Mouse (Mus musculus): ENCODE data around the gene Poc1b. TPM values are rescaled to one million over a fixed set of nuclear protein-coding genes. Genes with fewer than 3 reads are reported as not detected.

Poc1b gene
- total and polyA plus RNA-seq, 2 experiments from 2014 or later = 12.0 to 12.4 TPM

DNA sequence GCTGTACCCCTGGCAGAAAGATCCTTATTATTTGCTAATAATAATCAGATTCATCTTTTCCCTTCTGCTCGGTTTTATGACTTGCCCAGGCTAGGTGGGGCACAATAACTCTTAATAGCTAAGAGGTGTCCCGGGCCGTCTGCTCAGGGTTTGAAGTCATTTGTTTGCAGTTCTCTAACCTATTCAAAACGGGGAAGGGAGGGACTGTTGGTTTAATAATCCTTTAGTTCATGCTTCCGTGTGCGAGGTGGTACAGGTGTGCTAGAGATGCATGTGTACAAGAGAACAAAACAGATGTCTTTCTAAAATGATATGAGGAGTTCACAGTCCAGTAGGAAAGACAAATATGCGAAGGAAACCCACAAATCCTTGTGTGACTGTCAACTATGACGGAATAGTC, 7.5 kb downstream of the Poc1b start:
- TF ChIP-seq CTCF (IDR thresholded peaks at IDR 0.05; ENCODE audit: low read depth) = no peak
- no peaks in the 10 kb centered on the region for H3K9me3 ChIP-seq (ENCODE audit: low read length)
- no peak overlapping the region for H3K4me2 ChIP-seq (ENCODE audit: low read depth)
- no peak overlapping the region for H3K4me3 ChIP-seq (ENCODE audit: low read depth, low read length)
- H3K27me3 ChIP-seq (ENCODE audit: insufficient read depth, low read length) = no peaks in the 10 kb centered on the region
- no peak overlapping the region for H3K9ac ChIP-seq
- WGBS = 86% methylated on average over 8 of the region's 8 CpGs
- H3K36me3 ChIP-seq (ENCODE audit: insufficient read depth) = peaks cover 9% of the 10 kb centered on the region; the same call in 1 of the 2 replicates
- ATAC-seq = no peak
- H3K27ac ChIP-seq (ENCODE audit: low read depth, low read length) = no peak overlapping the region
- DNase-seq = no peak
- no peaks in the 10 kb centered on the region; the same call in 1 of the 2 replicates for H3K4me1 ChIP-seq (ENCODE audit: insufficient read depth)

DNA sequence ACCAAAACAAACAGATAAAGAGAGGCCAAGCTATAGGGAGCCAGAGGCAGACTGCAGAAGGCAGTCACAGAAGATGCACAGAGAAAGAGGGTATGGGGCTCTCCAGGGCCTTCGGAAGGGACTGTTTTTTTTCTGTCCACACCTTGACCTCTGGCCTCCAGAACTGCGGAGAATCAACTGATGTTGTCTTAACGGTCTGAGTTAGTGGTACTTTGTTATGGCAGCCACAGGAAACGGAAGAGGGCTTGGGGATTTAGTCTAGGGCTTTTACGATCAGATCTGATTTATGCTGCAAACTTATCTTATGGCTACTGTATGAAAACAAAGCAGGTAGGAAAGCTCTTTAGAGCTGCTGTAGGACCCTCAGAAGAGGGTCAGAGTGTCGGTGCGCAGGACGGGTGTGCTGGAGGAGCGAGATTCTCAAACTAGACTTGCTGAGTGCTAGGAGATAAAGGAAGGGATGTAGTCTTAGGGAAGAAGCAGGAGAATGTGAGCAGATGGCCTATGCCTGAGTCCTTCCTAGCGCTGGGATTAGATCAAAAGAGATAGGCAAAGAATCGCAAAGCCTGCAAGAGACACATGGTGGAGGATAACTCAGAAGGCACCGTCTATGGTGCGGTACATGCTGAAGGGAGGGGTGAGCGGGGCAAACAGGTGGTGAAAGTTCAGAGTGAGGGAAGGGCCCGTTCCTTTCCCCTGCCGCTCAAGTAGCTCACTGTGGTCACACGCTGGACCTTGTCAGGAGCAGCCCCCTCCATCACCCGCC, 8.8 kb downstream of the Poc1b start:
- H3K4me1 ChIP-seq (ENCODE audit: insufficient read depth) = no peaks in the 10 kb centered on the region; the same call in 1 of the 2 replicates
- DNase-seq (no peak), ATAC-seq (no peak)
- H3K4me3 ChIP-seq (ENCODE audit: low read depth, low read length) = no peak overlapping the region
- no peaks in the 10 kb centered on the region for H3K9me3 ChIP-seq (ENCODE audit: low read length)
- no peak overlapping the region for H3K9ac ChIP-seq
- no peak overlapping the region for H3K4me2 ChIP-seq (ENCODE audit: low read depth)
- no peaks in the 10 kb centered on the region for H3K27me3 ChIP-seq (ENCODE audit: insufficient read depth, low read length)
- 75% methylated on average over 18 of the region's 18 CpGs for WGBS
- 0 out of 2 replicates have a peak, but pooled peaks cover 4% of the 10 kb centered on the region for H3K36me3 ChIP-seq (ENCODE audit: insufficient read depth)
- no peak overlapping the region for H3K27ac ChIP-seq (ENCODE audit: low read depth, low read length)
- no peak for TF ChIP-seq CTCF (IDR thresholded peaks at IDR 0.05; ENCODE audit: low read depth)

DNA sequence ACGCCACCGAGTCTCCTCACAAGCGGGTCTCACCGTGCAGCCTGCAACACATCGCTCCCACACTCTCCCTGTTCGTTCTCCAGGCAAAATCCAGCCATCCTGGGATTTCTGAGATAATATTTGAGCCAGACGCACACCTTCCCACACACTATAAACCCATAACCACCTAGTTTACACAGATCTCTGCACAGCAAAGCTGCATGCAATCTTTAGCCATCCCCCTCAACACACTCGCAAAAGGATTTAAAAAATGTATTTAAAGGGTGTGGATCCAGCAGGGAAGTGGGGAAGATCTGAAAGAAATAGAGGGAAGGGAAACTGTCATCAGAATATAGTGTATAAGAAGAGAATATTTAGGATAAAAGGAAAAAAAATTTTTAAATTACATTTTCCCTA, 9.4 kb downstream of the Poc1b start:
- H3K27ac ChIP-seq (ENCODE audit: low read depth, low read length) = no peak overlapping the region
- no peak for DNase-seq
- no peak for TF ChIP-seq CTCF (IDR thresholded peaks at IDR 0.05; ENCODE audit: low read depth)
- H3K4me3 ChIP-seq (ENCODE audit: low read depth, low read length) = no peak overlapping the region
- H3K36me3 ChIP-seq (ENCODE audit: insufficient read depth) = no peaks in the 10 kb centered on the region
- no peaks in the 10 kb centered on the region; the same call in 1 of the 2 replicates for H3K4me1 ChIP-seq (ENCODE audit: insufficient read depth)
- no peaks in the 10 kb centered on the region for H3K27me3 ChIP-seq (ENCODE audit: insufficient read depth, low read length)
- no peak overlapping the region for H3K9ac ChIP-seq
- H3K9me3 ChIP-seq (ENCODE audit: low read length) = no peaks in the 10 kb centered on the region
- 73% methylated on average over 8 of the region's 8 CpGs for WGBS
- no peak for ATAC-seq
- no peak overlapping the region for H3K4me2 ChIP-seq (ENCODE audit: low read depth)

DNA sequence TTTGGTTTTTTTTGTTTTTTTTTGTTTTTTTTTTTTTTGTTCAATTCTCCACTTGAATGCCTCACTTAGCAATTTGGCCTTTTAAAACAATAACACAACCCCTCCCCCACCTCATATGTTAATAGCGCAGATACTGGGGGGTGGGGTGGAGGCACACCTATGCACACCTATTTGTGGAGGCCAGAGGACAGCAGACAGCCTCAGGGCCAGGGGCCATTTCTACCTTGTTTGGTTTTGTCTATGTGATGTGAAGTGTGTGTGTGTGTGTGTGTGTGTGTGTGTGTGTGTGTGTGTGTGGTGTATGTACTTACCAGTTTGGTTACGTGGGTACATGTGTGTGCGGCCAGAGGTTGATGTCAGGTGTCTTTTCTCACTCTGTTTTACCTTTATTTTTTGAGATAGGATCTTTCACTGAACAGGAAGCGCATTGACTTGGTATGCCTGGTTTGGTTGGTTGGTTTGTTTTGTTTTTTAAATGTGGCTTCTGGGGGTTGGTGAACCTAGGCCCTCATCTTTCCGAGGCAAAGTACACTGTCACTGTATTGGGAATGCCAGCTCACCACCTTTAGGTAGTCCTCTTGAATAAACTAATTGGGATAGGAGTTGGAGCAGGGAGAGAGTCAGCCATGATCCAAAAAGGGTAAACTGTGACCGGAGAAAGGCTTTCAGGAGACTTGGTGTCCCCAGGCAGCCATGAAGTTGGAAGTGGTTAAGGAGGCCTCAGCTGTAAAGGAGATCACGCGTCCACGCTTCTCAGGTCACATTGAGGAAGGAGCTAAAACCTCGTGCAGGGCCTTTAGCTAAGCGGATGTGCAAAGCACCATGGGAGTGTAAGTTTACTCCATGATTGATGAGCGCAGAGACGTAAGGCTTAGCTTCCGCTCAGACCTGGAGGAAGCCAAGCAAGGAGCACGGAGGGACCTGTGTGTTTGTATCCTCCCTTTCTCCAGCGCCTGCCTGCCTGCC, 10.1 kb downstream of the Poc1b start:
- Histone ChIP-seq H3K9me3 (ENCODE audit: low read length) (no peaks in the 10 kb centered on the region), H3K27me3 (ENCODE audit: insufficient read depth, low read length) (no peaks in the 10 kb centered on the region), H3K4me1 (ENCODE audit: insufficient read depth) (no peaks in the 10 kb centered on the region; the same call in 1 of the 2 replicates), H3K9ac (no peak overlapping the region), H3K4me3 (ENCODE audit: low read depth, low read length) (no peak overlapping the region), H3K27ac (ENCODE audit: low read depth, low read length) (no peak overlapping the region), H3K4me2 (ENCODE audit: low read depth) (no peak overlapping the region), H3K36me3 (ENCODE audit: insufficient read depth) (no peaks in the 10 kb centered on the region)
- DNase-seq (no peak), ATAC-seq (no peak)
- WGBS = 91% methylated on average over 16 of the region's 16 CpGs
- TF ChIP-seq CTCF (IDR thresholded peaks at IDR 0.05; ENCODE audit: low read depth) = no peak

DNA sequence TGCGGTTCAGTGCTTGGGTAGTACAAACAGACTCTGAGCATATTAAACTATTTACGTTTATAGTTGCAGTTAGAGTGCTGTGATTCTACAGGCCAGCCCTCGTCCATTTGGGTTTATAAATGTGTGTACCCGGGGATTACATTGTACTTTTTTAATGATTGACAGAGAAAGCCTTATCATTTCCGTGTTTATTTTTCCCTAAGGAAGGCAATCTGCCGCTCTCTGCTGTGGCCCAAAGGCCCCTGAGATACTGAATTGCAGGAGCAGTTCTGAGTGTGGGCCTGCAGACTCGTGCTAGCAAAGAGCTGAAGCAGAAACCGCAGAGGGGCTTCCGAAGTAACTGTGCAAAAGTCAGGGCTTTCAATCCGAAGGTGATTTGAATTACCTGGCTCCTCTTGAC, 11.0 kb downstream of the Poc1b start:
- no peaks in the 10 kb centered on the region for H3K4me1 ChIP-seq (ENCODE audit: insufficient read depth)
- no peak for TF ChIP-seq CTCF (IDR thresholded peaks at IDR 0.05; ENCODE audit: low read depth)
- no peak overlapping the region for H3K4me2 ChIP-seq (ENCODE audit: low read depth)
- H3K36me3 ChIP-seq (ENCODE audit: insufficient read depth) = no peaks in the 10 kb centered on the region
- H3K9me3 ChIP-seq (ENCODE audit: low read length) = no peaks in the 10 kb centered on the region
- no peak for DNase-seq
- WGBS = 85% methylated on average over 10 of the region's 10 CpGs
- H3K27ac ChIP-seq (ENCODE audit: low read depth, low read length) = no peak overlapping the region
- H3K27me3 ChIP-seq (ENCODE audit: insufficient read depth, low read length) = no peaks in the 10 kb centered on the region
- H3K4me3 ChIP-seq (ENCODE audit: low read depth, low read length) = no peak overlapping the region
- ATAC-seq = no peak
- H3K9ac ChIP-seq = no peak overlapping the region

DNA sequence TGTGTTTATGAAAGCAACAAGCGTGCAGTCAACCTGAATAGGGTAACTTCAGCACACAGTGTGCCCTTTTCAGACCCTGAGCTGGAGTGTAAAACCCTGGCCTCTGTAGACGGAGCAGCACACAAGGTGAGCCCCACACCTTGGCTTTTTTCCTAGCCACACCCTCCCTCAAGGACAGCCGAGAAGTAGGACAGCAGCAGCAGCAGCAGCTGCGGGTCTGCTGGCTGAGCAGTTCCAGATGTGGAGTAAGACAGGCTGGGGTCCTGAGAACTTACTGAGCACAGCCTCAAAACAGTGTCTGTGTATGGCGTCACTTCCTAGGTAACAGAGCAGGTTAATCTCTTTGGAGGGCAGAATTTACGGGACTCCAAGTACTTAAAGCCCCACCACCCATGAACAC, 11.9 kb downstream of the Poc1b start:
- no peak overlapping the region for H3K9ac ChIP-seq
- H3K4me1 ChIP-seq (ENCODE audit: insufficient read depth) = no peaks in the 10 kb centered on the region
- H3K4me3 ChIP-seq (ENCODE audit: low read depth, low read length) = no peak overlapping the region
- no peaks in the 10 kb centered on the region for H3K36me3 ChIP-seq (ENCODE audit: insufficient read depth)
- no peaks in the 10 kb centered on the region for H3K9me3 ChIP-seq (ENCODE audit: low read length)
- 82% methylated on average over 6 of the region's 6 CpGs for WGBS
- H3K27me3 ChIP-seq (ENCODE audit: insufficient read depth, low read length) = no peaks in the 10 kb centered on the region
- H3K4me2 ChIP-seq (ENCODE audit: low read depth) = no peak overlapping the region
- TF ChIP-seq CTCF (IDR thresholded peaks at IDR 0.05; ENCODE audit: low read depth) = no peak
- DNase-seq (no peak), ATAC-seq (no peak)
- no peak overlapping the region for H3K27ac ChIP-seq (ENCODE audit: low read depth, low read length)

DNA sequence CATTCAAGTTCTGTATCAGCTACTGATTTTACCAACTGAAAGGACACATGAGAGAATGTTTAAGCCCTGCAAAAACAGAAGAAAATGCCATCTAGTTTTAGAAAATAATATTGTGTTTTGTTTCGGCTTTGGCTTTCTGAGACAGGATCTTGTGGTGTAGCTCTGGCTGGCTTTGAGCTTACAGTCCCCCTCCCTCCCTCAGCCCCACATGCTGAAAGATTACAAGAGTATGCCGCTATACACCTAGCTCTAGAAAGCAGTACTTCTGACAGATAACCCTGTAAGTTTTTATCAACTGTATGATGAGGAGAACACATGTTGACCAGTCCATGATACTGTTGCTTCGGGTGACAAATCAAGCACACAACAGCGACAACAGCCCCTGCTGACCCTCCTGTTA, 12.6 kb downstream of the Poc1b start:
- Histone ChIP-seq H3K27ac (ENCODE audit: low read depth, low read length) (no peak overlapping the region), H3K4me1 (ENCODE audit: insufficient read depth) (no peaks in the 10 kb centered on the region), H3K4me3 (ENCODE audit: low read depth, low read length) (no peak overlapping the region), H3K9ac (no peak overlapping the region), H3K4me2 (ENCODE audit: low read depth) (no peak overlapping the region), H3K36me3 (ENCODE audit: insufficient read depth) (no peaks in the 10 kb centered on the region), H3K27me3 (ENCODE audit: insufficient read depth, low read length) (no peaks in the 10 kb centered on the region), H3K9me3 (ENCODE audit: low read length) (no peaks in the 10 kb centered on the region)
- DNase-seq = no peak
- no peak for ATAC-seq
- 86% methylated on average over 4 of the region's 4 CpGs for WGBS
- TF ChIP-seq CTCF (IDR thresholded peaks at IDR 0.05; ENCODE audit: low read depth) = no peak
